Mouse (Mus musculus): ENCODE data around the gene Gm49393.

GRCm38 (mm10) chr13:60961706-60962105, 26.3 kb upstream of the Gm49393 start:
- no peak for TF ChIP-seq CTCF (IDR thresholded peaks at IDR 0.05; ENCODE audit: borderline replicate concordance, insufficient read depth, low read length)
- no peak for TF ChIP-seq POLR2A (IDR thresholded peaks at IDR 0.05; ENCODE audit: low read depth, low read length)
